Mouse (Mus musculus) embryonic facial prominence, embryonic 14.5 days (tissue): ENCODE data around the gene Chka. TPM values are rescaled to one million over a fixed set of nuclear protein-coding genes. Genes with fewer than 3 reads are reported as not detected.

ENCODE experiments used
- ATAC-seq: fragments of 200-750 bp; cut with Nextera tagmentation; 2 replicates; pipeline ENCODE4 v1.8.0; 2017; ENCODE audit warnings: low read depth, moderate number of reproducible peaks, moderate TSS enrichment
- DNase-seq: peaks from one replicate; pipeline ENCODE4 v3.0.0-alpha.2; 2015; ENCODE audit warnings: low spot score
- H3K27ac ChIP-seq: fragments of 300-500 bp; sonication (generic); replicated peaks from 2 replicates; pipeline ENCODE4 v1.5.1; 2014; ENCODE audit warnings: low read depth, mild to moderate bottlenecking, low read length, moderate library complexity
- H3K27me3 ChIP-seq: fragments of 300-500 bp; sonication (generic); replicated peaks from 2 replicates; pipeline ENCODE4 v1.6.1; 2014; ENCODE audit warnings: low read length; ENCODE audit not compliant: control insufficient read depth, insufficient read depth
- H3K36me3 ChIP-seq: fragments of 300-500 bp; sonication (generic); 2 replicates; pipeline ENCODE4 v1.6.1; 2014; ENCODE audit warnings: low read length, mixed read lengths; ENCODE audit not compliant: control insufficient read depth, insufficient read depth
- H3K4me1 ChIP-seq: fragments of 300-500 bp; sonication (generic); 2 replicates; pipeline ENCODE4 v1.6.1; 2014; ENCODE audit warnings: antibody characterized with exemption, low read length; ENCODE audit not compliant: control insufficient read depth, insufficient read depth
- H3K4me2 ChIP-seq: fragments of 300-500 bp; sonication (generic); 2 replicates; pipeline ENCODE4 v1.6.1; 2014; ENCODE audit warnings: low read depth, mild to moderate bottlenecking, low read length, moderate library complexity, mixed read lengths
- H3K4me3 ChIP-seq: fragments of 300-500 bp; sonication (generic); 2 replicates; pipeline ENCODE4 v1.5.1; 2014; ENCODE audit warnings: low read depth, mild to moderate bottlenecking, low read length
- H3K9ac ChIP-seq: fragments of 300-500 bp; sonication (generic); 2 replicates; pipeline ENCODE4 v1.6.1; 2014; ENCODE audit warnings: low read depth, mild to moderate bottlenecking, low read length, moderate library complexity, mixed read lengths
- H3K9me3 ChIP-seq: fragments of 300-500 bp; sonication (generic); 2 replicates; pipeline ENCODE4 v1.6.1; 2016; ENCODE audit warnings: low read length; ENCODE audit not compliant: control insufficient read depth
- WGBS: fragments of 180-500 bp; shearing (Covaris S2); extraction: QIAGEN DNeasy Blood & Tissue Kit; methylation state at CpG from one replicate; pipeline ENCODE4 v1.1.7; 2014; 5-methylcytosine and 5-hydroxymethylcytosine counted together
- polyA plus RNA-seq: library from polyadenylated mRNA; unstranded; fragments of >200 nt; fragmentation: Nextera tagmentation; extraction: Ambion mirVana; gene quantifications from 2 replicates; pipeline ENCODE4 v1.2.1, GENCODE M21; 2014

Gene Chka
- polyA plus RNA-seq, 1 experiment from 2014 or later, result 31.3 TPM

- peaks cover 28% of the 10 kb centered on the region for H3K4me1 ChIP-seq
- WGBS, result 62% methylated on average over 20 of the region's 21 CpGs
- no peaks in the 10 kb centered on the region for H3K36me3 ChIP-seq
- H3K4me3 ChIP-seq, result no peak overlapping the region
- H3K4me2 ChIP-seq, result no peak overlapping the region
- no peaks in the 10 kb centered on the region for H3K27me3 ChIP-seq
- no peak overlapping the region for H3K9ac ChIP-seq
- DNase-seq (peak; percentile 56), ATAC-seq (no peak)
- H3K27ac ChIP-seq, result peak overlapping the region; percentile 69
- H3K9me3 ChIP-seq, result no peaks in the 10 kb centered on the region
Measured at GRCm38 (mm10) chr19:3930262-3931057, 78.9 kb downstream of the Chka start.

DNA sequence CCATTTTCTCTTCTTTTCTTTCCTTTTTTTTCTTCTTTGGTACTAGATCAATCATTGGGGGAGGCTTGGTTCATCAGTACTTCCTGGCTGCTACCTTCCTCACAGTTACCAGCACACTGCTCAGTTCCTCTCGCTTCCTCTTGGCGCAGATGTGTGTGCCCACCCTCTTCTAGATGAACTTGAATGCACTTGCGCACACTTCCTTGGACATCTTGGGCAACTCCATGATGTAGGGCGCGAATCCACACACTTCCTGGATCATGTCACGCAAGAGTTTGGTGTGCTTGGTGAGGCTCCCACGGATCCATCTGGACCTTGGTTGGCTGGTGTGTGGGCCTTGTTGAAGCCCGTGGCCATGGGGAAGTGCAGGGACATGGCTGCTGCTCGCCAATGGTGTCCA is 80.1 kb downstream of the Chka start:
- ATAC-seq, result no peak
- H3K4me1 ChIP-seq, result peaks cover 26% of the 10 kb centered on the region
- H3K27me3 ChIP-seq, result no peaks in the 10 kb centered on the region
- H3K4me2 ChIP-seq, result no peak overlapping the region
- WGBS, result 89% methylated on average over 9 of the region's 9 CpGs
- DNase-seq, result no peak
- H3K9ac ChIP-seq, result no peak overlapping the region
- no peak overlapping the region for H3K4me3 ChIP-seq
- no peaks in the 10 kb centered on the region for H3K9me3 ChIP-seq
- H3K27ac ChIP-seq, result no peak overlapping the region
- no peaks in the 10 kb centered on the region for H3K36me3 ChIP-seq

DNA sequence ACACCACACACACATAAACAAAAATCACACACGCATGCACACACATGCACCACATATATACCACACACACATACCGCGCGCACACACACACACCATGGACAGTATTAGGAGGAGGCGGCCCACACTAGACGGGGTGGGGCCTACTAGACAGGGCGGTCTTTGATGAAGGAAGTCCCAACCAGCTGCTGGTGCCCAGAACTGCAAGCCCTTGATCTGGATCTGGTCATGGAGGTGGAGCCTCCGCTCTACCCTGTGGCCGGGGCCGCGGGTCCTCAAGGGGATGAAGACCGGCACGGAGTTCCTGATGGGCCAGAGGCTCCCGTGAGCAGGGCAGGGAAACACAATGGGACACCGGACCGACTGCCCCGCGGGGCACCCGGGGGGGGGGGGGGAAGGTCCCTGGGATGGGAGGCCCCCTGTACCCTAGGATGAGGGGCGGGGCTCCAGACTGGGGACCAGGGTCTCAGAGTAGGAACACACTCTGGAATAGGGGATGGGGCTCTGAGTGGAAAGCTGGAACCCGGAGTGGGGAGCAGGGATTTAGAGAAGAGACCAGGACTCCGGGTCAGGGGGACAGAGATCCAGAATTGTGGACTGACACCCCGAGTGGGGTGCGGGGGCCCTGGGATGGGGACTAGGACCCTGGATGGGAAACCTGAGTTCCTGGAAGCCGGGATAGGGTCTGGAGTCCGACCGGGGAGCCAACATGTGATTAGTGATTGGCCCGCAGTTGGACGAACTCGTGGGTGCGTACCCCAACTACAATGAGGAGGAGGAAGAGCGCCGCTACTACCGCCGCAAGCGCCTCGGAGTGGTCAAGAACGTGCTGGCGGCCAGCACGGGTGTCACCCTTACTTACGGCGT is 83.7 kb downstream of the Chka start, which contains the start of gene Unc93b1:
Gene Unc93b1 (plus strand): TSS at position 155 of the 864 bp plus-strand sequence.
- Histone ChIP-seq H3K4me3 (peak within 1 kb of the TSS; percentile 44), H3K27me3 (no peaks in the 10 kb centered on the region), H3K9me3 (no peaks in the 10 kb centered on the region), H3K4me2 (peak within 1 kb of the TSS; percentile 81), H3K4me1 (peaks cover 13% of the 10 kb centered on the region), H3K36me3 (no peaks in the 10 kb centered on the region), H3K27ac (no peak within 1 kb of the TSS), H3K9ac (peak within 1 kb of the TSS; percentile 56)
- peak; percentile 89 for ATAC-seq
- peak; percentile 87 for DNase-seq
- 6% methylated on average over 42 of the region's 42 CpGs for WGBS

GRCm38 (mm10) chr19:3935896-3936850 is 84.6 kb downstream of the Chka start:
- Histone ChIP-seq H3K27me3 (no peaks in the 10 kb centered on the region), H3K9me3 (no peaks in the 10 kb centered on the region), H3K27ac (no peak overlapping the region), H3K9ac (peak overlapping the region; percentile 56), H3K4me1 (peaks cover 13% of the 10 kb centered on the region), H3K4me3 (peak overlapping the region; percentile 44), H3K36me3 (no peaks in the 10 kb centered on the region), H3K4me2 (peak overlapping the region; percentile 81)
- DNase-seq (peak; percentile 53), ATAC-seq (0 out of 2 replicates have a peak, but pooled peaks have one; percentile 17)
- WGBS, result 8% methylated on average over 22 of the region's 22 CpGs

DNA sequence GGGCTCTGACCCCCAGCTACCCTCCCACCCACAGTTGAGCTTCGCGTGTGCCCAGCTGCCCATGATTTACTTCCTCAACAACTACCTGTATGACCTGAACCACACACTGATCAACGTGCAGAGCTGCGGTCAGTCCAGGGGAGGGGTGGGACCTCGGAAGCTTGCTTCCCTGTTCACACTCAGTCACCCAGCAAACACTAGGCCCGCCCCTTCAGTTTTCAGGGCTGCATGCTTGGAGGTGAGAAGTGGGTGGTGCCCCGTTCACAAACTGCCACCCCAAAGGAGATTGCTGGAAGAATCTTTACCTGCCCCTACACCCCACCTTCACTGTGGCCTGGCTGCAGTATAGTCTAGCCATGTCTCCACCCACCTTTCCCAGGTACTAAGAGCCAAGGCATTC is 90.7 kb downstream of the Chka start:
- no peak overlapping the region for H3K4me3 ChIP-seq
- no peak for ATAC-seq
- H3K4me1 ChIP-seq, result no peaks in the 10 kb centered on the region
- no peak overlapping the region for H3K9ac ChIP-seq
- H3K27ac ChIP-seq, result no peak overlapping the region
- 88% methylated on average over 7 of the region's 7 CpGs for WGBS
- no peaks in the 10 kb centered on the region for H3K9me3 ChIP-seq
- no peak for DNase-seq
- no peaks in the 10 kb centered on the region for H3K36me3 ChIP-seq
- H3K27me3 ChIP-seq, result no peaks in the 10 kb centered on the region
- H3K4me2 ChIP-seq, result no peak overlapping the region

- Histone ChIP-seq H3K27ac (no peak overlapping the region), H3K9me3 (no peaks in the 10 kb centered on the region), H3K4me2 (peak overlapping the region; percentile 20; the same call in 1 of the 2 replicates), H3K4me3 (no peak overlapping the region), H3K4me1 (no peaks in the 10 kb centered on the region), H3K27me3 (no peaks in the 10 kb centered on the region), H3K9ac (no peak overlapping the region), H3K36me3 (no peaks in the 10 kb centered on the region)
- no peak for ATAC-seq
- WGBS, result 21% methylated on average over 24 of the region's 27 CpGs
- no peak for DNase-seq
Measured at GRCm38 (mm10) chr19:3942986-3943735, 91.6 kb downstream of the Chka start.
